7 mouse cellular contexts compared by ENCODE assay signal in the genomic region with DNA sequence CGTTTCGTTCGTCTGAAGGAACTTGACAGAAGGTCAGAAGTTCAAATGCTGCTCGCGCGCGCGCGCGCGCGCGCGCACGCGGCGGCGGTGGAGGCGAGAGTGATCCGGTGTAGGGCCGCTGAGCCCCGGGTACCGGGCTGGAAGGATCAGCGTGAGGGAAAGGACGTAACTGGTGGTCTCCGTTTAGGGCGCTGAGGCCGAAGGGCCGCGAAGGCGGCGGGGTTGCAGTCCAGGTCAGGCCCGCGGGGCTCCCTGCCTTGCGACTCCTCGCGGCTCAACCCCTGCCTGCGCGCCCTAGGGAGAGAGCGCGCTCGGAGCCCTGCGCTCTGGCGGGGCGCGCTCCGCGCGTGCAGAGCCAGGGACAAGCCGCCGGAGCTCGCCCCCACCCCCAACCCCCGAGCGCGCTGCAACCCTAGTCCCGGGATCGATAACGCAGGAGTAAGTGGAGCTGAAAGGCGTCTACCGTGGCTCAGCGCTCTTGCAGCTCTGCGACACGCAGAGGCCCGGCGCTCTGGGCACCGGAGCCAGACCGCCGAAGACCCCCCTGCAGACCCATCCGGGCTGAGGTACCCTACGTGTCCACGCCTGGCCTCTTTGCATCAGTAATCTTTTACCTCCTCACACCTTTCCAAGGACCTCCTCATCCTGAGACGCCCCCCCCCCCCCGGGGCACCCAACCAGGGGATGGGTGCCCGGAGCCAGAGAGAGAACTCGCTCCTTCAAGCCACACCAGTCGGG. TPM values are rescaled to one million over a fixed set of nuclear protein-coding genes. Genes with fewer than 3 reads are reported as not detected.
DNase-seq lines count a peak whose midpoint lies in the region; ATAC-seq and TF ChIP-seq lines count a peak whose summit lies in the region.

No protein-coding gene starts in this region.

- peak overlapping the region; percentile 10 for H3K4me3 ChIP-seq in testis, adult 2 months (ENCODE audit: control insufficient read depth, low read depth, low read length)
- peak overlapping the region; percentile 50 for H3K4me3 ChIP-seq in embryonic facial prominence, embryonic 14.5 days (ENCODE audit: low read depth, low read length)
- H3K4me3 ChIP-seq in intestine, embryonic 15.5 days (replicated peaks): peak overlapping the region; percentile 52
- peak overlapping the region; percentile 43 for H3K4me3 ChIP-seq in liver, embryonic 15.5 days (replicated peaks)
- H3K4me3 ChIP-seq in stomach, embryonic 15.5 days (replicated peaks): peak overlapping the region; percentile 52

- no peaks in the 10 kb centered on the region for H3K9me3 ChIP-seq in embryonic facial prominence, embryonic 14.5 days (ENCODE audit: control insufficient read depth, low read length)
- no peaks in the 10 kb centered on the region for H3K9me3 ChIP-seq in intestine, embryonic 15.5 days
- H3K9me3 ChIP-seq in liver, embryonic 15.5 days (replicated peaks): no peaks in the 10 kb centered on the region
- no peaks in the 10 kb centered on the region for H3K9me3 ChIP-seq in stomach, embryonic 15.5 days

- ATAC-seq in embryonic facial prominence, embryonic 14.5 days (ENCODE audit: low read depth): peak; percentile 16; the same call in 1 of the 2 replicates
- ATAC-seq in intestine, embryonic 15.5 days: peak; percentile 32
- no peak for ATAC-seq in liver, embryonic 15.5 days (ENCODE audit: insufficient read depth)
- ATAC-seq in stomach, embryonic 15.5 days (ENCODE audit: insufficient read depth, low FRiP score, low read depth): peak; percentile 53; the same call in 1 of the 2 replicates
- ATAC-seq in megakaryocyte-erythroid progenitor cell, adult 5-6 weeks (replicated peaks; ENCODE audit: low FRiP score, low TSS enrichment, poor library complexity, severe bottlenecking): no peak

- TF ChIP-seq POLR2A in testis, adult 2 months (IDR thresholded peaks at IDR 0.05; ENCODE audit: control insufficient read depth, low read depth, low read length): no peak

- peak overlapping the region; percentile 89 for H3K4me2 ChIP-seq in embryonic facial prominence, embryonic 14.5 days (ENCODE audit: low read depth, low read length)
- H3K4me2 ChIP-seq in intestine, embryonic 15.5 days (replicated peaks): peak overlapping the region; percentile 79
- peak overlapping the region; percentile 62 for H3K4me2 ChIP-seq in liver, embryonic 15.5 days
- peak overlapping the region; percentile 84 for H3K4me2 ChIP-seq in stomach, embryonic 15.5 days

- under 1% methylated on average over 48 of the region's 76 CpGs for WGBS in embryonic facial prominence, embryonic 14.5 days
- WGBS in intestine, embryonic 15.5 days: under 1% methylated on average over 76 of the region's 76 CpGs
- under 1% methylated on average over 76 of the region's 76 CpGs for WGBS in liver, embryonic 15.5 days (ENCODE audit: insufficient replicate concordance)
- WGBS in stomach, embryonic 15.5 days: under 1% methylated on average over 73 of the region's 76 CpGs

- peak overlapping the region; percentile 53 for H3K9ac ChIP-seq in embryonic facial prominence, embryonic 14.5 days (ENCODE audit: low read depth, low read length)
- peak overlapping the region; percentile 59 for H3K9ac ChIP-seq in intestine, embryonic 15.5 days
- H3K9ac ChIP-seq in liver, embryonic 15.5 days: no peak overlapping the region
- H3K9ac ChIP-seq in stomach, embryonic 15.5 days: peak overlapping the region; percentile 44

- no peak for TF ChIP-seq CTCF in testis, adult 2 months (IDR thresholded peaks at IDR 0.05; ENCODE audit: control insufficient read depth, insufficient read depth, insufficient replicate concordance, low read depth, low read length)

- H3K27me3 ChIP-seq in testis, adult 2 months (ENCODE audit: control insufficient read depth, insufficient read depth, low read length): no peaks in the 10 kb centered on the region
- peaks cover 100% of the 10 kb centered on the region for H3K27me3 ChIP-seq in embryonic facial prominence, embryonic 14.5 days (replicated peaks; ENCODE audit: control insufficient read depth, insufficient read depth, low read length)
- peaks cover 94% of the 10 kb centered on the region for H3K27me3 ChIP-seq in intestine, embryonic 15.5 days (replicated peaks)
- peaks cover 100% of the 10 kb centered on the region for H3K27me3 ChIP-seq in liver, embryonic 15.5 days
- H3K27me3 ChIP-seq in stomach, embryonic 15.5 days (replicated peaks): peaks cover 96% of the 10 kb centered on the region

- H3K4me1 ChIP-seq in testis, adult 2 months (ENCODE audit: control insufficient read depth, insufficient read depth, low read length): peaks cover 49% of the 10 kb centered on the region
- peaks cover 4% of the 10 kb centered on the region; the same call in 1 of the 2 replicates for H3K4me1 ChIP-seq in embryonic facial prominence, embryonic 14.5 days (ENCODE audit: control insufficient read depth, insufficient read depth, low read length)
- H3K4me1 ChIP-seq in intestine, embryonic 15.5 days (replicated peaks): peaks cover 15% of the 10 kb centered on the region; the same call in 1 of the 2 replicates
- H3K4me1 ChIP-seq in liver, embryonic 15.5 days (replicated peaks): no peaks in the 10 kb centered on the region
- H3K4me1 ChIP-seq in stomach, embryonic 15.5 days: 0 out of 2 replicates have a peak, but pooled peaks cover 7% of the 10 kb centered on the region

- H3K27ac ChIP-seq in testis, adult 2 months (ENCODE audit: control insufficient read depth, insufficient read depth, low read depth, low read length): no peak overlapping the region
- no peak overlapping the region for H3K27ac ChIP-seq in embryonic facial prominence, embryonic 14.5 days (replicated peaks; ENCODE audit: low read depth, low read length)
- peak overlapping the region; percentile 78 for H3K27ac ChIP-seq in intestine, embryonic 15.5 days
- no peak overlapping the region for H3K27ac ChIP-seq in liver, embryonic 15.5 days (replicated peaks)
- H3K27ac ChIP-seq in stomach, embryonic 15.5 days: peak overlapping the region; percentile 82

- DNase-seq in testis, postnatal 14 days (ENCODE audit: low spot score): no peak
- DNase-seq in embryonic facial prominence, embryonic 14.5 days (ENCODE audit: low spot score): no peak

- H3K36me3 ChIP-seq in testis, adult 2 months (ENCODE audit: control insufficient read depth, insufficient read depth, low read length): no peaks in the 10 kb centered on the region
- H3K36me3 ChIP-seq in embryonic facial prominence, embryonic 14.5 days (ENCODE audit: control insufficient read depth, insufficient read depth, low read length): no peaks in the 10 kb centered on the region
- H3K36me3 ChIP-seq in intestine, embryonic 15.5 days: no peaks in the 10 kb centered on the region
- no peaks in the 10 kb centered on the region for H3K36me3 ChIP-seq in liver, embryonic 15.5 days (replicated peaks)
- no peaks in the 10 kb centered on the region for H3K36me3 ChIP-seq in stomach, embryonic 15.5 days

RNA-seq across cellular contexts. Expression of a gene that starts 2.5 kb away (rescaled TPM):
- polyA plus RNA-seq in testis, adult 2 months (2012; rRNA removed): 0.04 and 0.59 TPM in 2 replicates
- 0.47 and 0.56 TPM in 2 replicates for polyA plus RNA-seq in embryonic facial prominence, embryonic 14.5 days (2014; fragmentation: Nextera tagmentation; extraction: Ambion mirVana)
- polyA plus RNA-seq in intestine, embryonic 15.5 days (2015; fragmentation: Nextera tagmentation; extraction: Ambion mirVana): 6.3 and 8.6 TPM in 2 replicates
- not detected in 2 replicates for polyA plus RNA-seq in liver, embryonic 15.5 days (2015; fragmentation: Nextera tagmentation; extraction: Ambion mirVana)
- 7.4 and 7.9 TPM in 2 replicates for polyA plus RNA-seq in stomach, embryonic 15.5 days (2015; fragmentation: Nextera tagmentation; extraction: Ambion mirVana)
- total RNA-seq in megakaryocyte-erythroid progenitor cell, adult 5-6 weeks (2014; fragmentation: Nextera tagmentation): not detected in 2 replicates
- not detected in 2 replicates for total RNA-seq in megakaryocyte-erythroid progenitor cell, adult 5-6 weeks (2017)

Comparison
In these comparisons a context has a peak if more than half of its experiments do, and no peak if none do; other contexts are left out.
1. H3K27ac ChIP-seq: peak in intestine, embryonic 15.5 days (single experiment) and stomach, embryonic 15.5 days (single experiment); none in testis, adult 2 months (single experiment), embryonic facial prominence, embryonic 14.5 days (single experiment) and liver, embryonic 15.5 days (single experiment).
2. ATAC-seq: peak in embryonic facial prominence, embryonic 14.5 days (single experiment), intestine, embryonic 15.5 days (single experiment) and stomach, embryonic 15.5 days (single experiment); none in liver, embryonic 15.5 days (single experiment) and megakaryocyte-erythroid progenitor cell, adult 5-6 weeks (single experiment).
3. Peak in every context shown above with its lines, with median percentiles within 50 percentile points of each other: H3K4me3 ChIP-seq and H3K4me2 ChIP-seq.